Mouse (Mus musculus) kidney, adult 2 months (tissue): ENCODE measurements at regions not wholly inside any gene's neighbourhood (a gene's known extent, or its start where the extent isn't known, plus 50 kb on each side); places are given as distances from the start of the nearest gene placed in this dataset.

ENCODE experiments used
- DNase-seq: peaks from one replicate; pipeline ENCODE4 v3.0.0; 2021
- H3K27ac ChIP-seq: fragments of 200-500 bp; 2 replicates; pipeline ENCODE4 v1.5.1; 2012; ENCODE audit warnings: low read depth, low read length, control low read depth, inconsistent platforms; ENCODE audit not compliant: insufficient read depth
- H3K27me3 ChIP-seq: fragments of 200-500 bp; replicated peaks from 2 replicates; pipeline ENCODE4 v1.6.1; 2012; ENCODE audit warnings: mild to moderate bottlenecking, moderate library complexity, low read length, inconsistent platforms; ENCODE audit not compliant: control insufficient read depth, insufficient read depth
- H3K36me3 ChIP-seq: fragments of 200-500 bp; 2 replicates; pipeline ENCODE4 v1.6.1; 2012; ENCODE audit warnings: mild to moderate bottlenecking, moderate library complexity, low read length, inconsistent platforms; ENCODE audit not compliant: control insufficient read depth, insufficient read depth
- H3K4me1 ChIP-seq: fragments of 200-500 bp; 2 replicates; pipeline ENCODE4 v1.6.1; 2011; ENCODE audit warnings: low read length; ENCODE audit not compliant: control insufficient read depth, insufficient read depth
- H3K4me3 ChIP-seq: fragments of 200-500 bp; 2 replicates; pipeline ENCODE4 v1.5.1; 2011; ENCODE audit warnings: mild to moderate bottlenecking, low read depth, low read length, control low read depth; ENCODE audit not compliant: insufficient read depth
- CTCF ChIP-seq: fragments of 200-500 bp; conservative IDR thresholded peaks from 2 replicates; pipeline ENCODE4 v1.5.1; 2011; ENCODE audit warnings: low read depth, mild to moderate bottlenecking, control low read depth, low read length, moderate library complexity, mixed read lengths; ENCODE audit not compliant: insufficient read depth, insufficient read length
- POLR2A ChIP-seq: fragments of 200-500 bp; IDR thresholded peaks from one replicate; pipeline ENCODE4 v1.6.1; 2011; ENCODE audit warnings: low read depth, low read length, control low read depth
- WGBS: fragments of 180-500 bp; shearing (Covaris S2); methylation state at CpG from one replicate; pipeline ENCODE4 v1.1.7; 2018; 5-methylcytosine and 5-hydroxymethylcytosine counted together

- H3K27ac ChIP-seq: no peak overlapping the region
- DNase-seq: no peak
- no peak overlapping the region for H3K4me3 ChIP-seq
- no peaks in the 10 kb centered on the region for H3K27me3 ChIP-seq
- WGBS: 34% methylated on average over 15 of the region's 15 CpGs
- TF ChIP-seq POLR2A (no peak), CTCF (no peak)
- no peaks in the 10 kb centered on the region for H3K4me1 ChIP-seq
- no peaks in the 10 kb centered on the region for H3K36me3 ChIP-seq
These were observed 147.2 kb upstream of the Hhip start for GRCm38 (mm10) chr8:80204678-80205654.

GRCm38 (mm10) chr8:80203769-80204677 lies 146.2 kb upstream of the Hhip start:
- no peak for DNase-seq
- 51% methylated on average over 4 of the region's 4 CpGs for WGBS

GRCm38 (mm10) chr8:80197680-80198079 lies 139.9 kb upstream of the Hhip start:
- Histone ChIP-seq H3K27me3 (no peaks in the 10 kb centered on the region), H3K4me1 (no peaks in the 10 kb centered on the region), H3K36me3 (no peaks in the 10 kb centered on the region), H3K27ac (no peak overlapping the region), H3K4me3 (no peak overlapping the region)
- WGBS: 78% methylated on average over 4 of the region's 4 CpGs
- DNase-seq: no peak
- TF ChIP-seq POLR2A: no peak
- no peak for TF ChIP-seq CTCF

More at GRCm38 (mm10) chr8:80203769-80204677, 146.2 kb upstream of the Hhip start:
- H3K4me1 ChIP-seq: no peaks in the 10 kb centered on the region
- H3K4me3 ChIP-seq: no peak overlapping the region
- no peak overlapping the region for H3K27ac ChIP-seq
- TF ChIP-seq CTCF (no peak), POLR2A (no peak)
- no peaks in the 10 kb centered on the region for H3K27me3 ChIP-seq
- H3K36me3 ChIP-seq: no peaks in the 10 kb centered on the region

- H3K4me1 ChIP-seq: no peaks in the 10 kb centered on the region
- 56% methylated on average over 4 of the region's 4 CpGs for WGBS
- no peak for TF ChIP-seq POLR2A
These were observed 132.7 kb upstream of the Hhip start for GRCm38 (mm10) chr8:80190510-80190908.

GRCm38 (mm10) chr8:80189797-80190509 lies 132.1 kb upstream of the Hhip start:
- TF ChIP-seq CTCF (no peak), POLR2A (no peak)
- Histone ChIP-seq H3K4me3 (no peak overlapping the region), H3K27me3 (no peaks in the 10 kb centered on the region), H3K27ac (no peak overlapping the region), H3K4me1 (no peaks in the 10 kb centered on the region), H3K36me3 (no peaks in the 10 kb centered on the region)
- 72% methylated on average over 10 of the region's 10 CpGs for WGBS
- DNase-seq: no peak

More at GRCm38 (mm10) chr8:80190510-80190908, 132.7 kb upstream of the Hhip start:
- no peak for DNase-seq
- Histone ChIP-seq H3K27me3 (no peaks in the 10 kb centered on the region), H3K27ac (no peak overlapping the region), H3K4me3 (no peak overlapping the region), H3K36me3 (no peaks in the 10 kb centered on the region)

- H3K27me3 ChIP-seq: no peaks in the 10 kb centered on the region
- H3K27ac ChIP-seq: no peak overlapping the region
- TF ChIP-seq CTCF (no peak), POLR2A (no peak)
- no peaks in the 10 kb centered on the region for H3K4me1 ChIP-seq
- no peaks in the 10 kb centered on the region for H3K36me3 ChIP-seq
- no peak overlapping the region for H3K4me3 ChIP-seq
- DNase-seq: no peak
- 11% methylated on average over 4 of the region's 4 CpGs for WGBS
These were observed 127.5 kb upstream of the Hhip start for GRCm38 (mm10) chr8:80185286-80185685.

- Histone ChIP-seq H3K4me3 (no peak overlapping the region), H3K36me3 (no peaks in the 10 kb centered on the region), H3K27me3 (no peaks in the 10 kb centered on the region; the same call in 1 of the 2 replicates), H3K4me1 (no peaks in the 10 kb centered on the region), H3K27ac (no peak overlapping the region)
- TF ChIP-seq POLR2A: no peak
- no peak for TF ChIP-seq CTCF
- no peak for DNase-seq
- WGBS: 43% methylated on average over 9 of the region's 9 CpGs
These were observed 110.9 kb upstream of the Hhip start for GRCm38 (mm10) chr8:80168688-80169087.
